ENCODE assay signal across 17 mouse cellular contexts in the genomic region with DNA sequence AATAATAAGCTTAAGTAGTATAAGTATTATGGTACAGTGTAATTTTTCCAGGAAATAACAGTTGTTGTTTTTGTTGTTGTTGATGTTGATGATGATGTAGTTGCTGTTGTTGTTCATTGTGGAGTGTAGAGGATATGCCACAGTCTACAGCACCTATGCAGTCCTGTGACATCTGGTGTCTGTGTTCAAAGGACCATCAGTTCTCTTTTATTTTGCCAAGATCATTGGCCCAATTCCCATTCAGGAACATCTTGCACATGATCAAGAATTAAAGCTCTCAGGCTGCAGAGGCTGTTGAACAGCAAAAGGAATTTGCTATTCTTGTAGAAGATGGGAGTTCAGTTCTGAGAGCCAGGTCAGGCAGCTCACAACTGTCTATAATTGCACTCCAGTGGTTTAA.
DNase-seq lines count a peak whose midpoint lies in the region; ATAC-seq and TF ChIP-seq lines count a peak whose summit lies in the region.
"Had no signal": no experiment of that assay in that cellular context is flagged by ENCODE, and none has a peak within 500 bp of the region (broad histone marks: within the 10 kb centered on the region; RNA-seq: fewer than 3 reads in every experiment).

No protein-coding gene starts in this region.

- no peak overlapping the region for H3K4me3 ChIP-seq in forebrain, embryonic 15.5 days
- no peak overlapping the region for H3K4me3 ChIP-seq in forebrain, embryonic 12.5 days (replicated peaks)
- no peak overlapping the region for H3K4me3 ChIP-seq in hindbrain, embryonic 16.5 days (ENCODE audit: low read length)
- no peak overlapping the region for H3K4me3 ChIP-seq in hindbrain, embryonic 12.5 days

- no peaks in the 10 kb centered on the region for H3K9me3 ChIP-seq in forebrain, embryonic 15.5 days
- no peaks in the 10 kb centered on the region for H3K9me3 ChIP-seq in forebrain, embryonic 12.5 days
- no peaks in the 10 kb centered on the region for H3K9me3 ChIP-seq in hindbrain, embryonic 16.5 days (ENCODE audit: control insufficient read depth, low read length)
- no peaks in the 10 kb centered on the region for H3K9me3 ChIP-seq in hindbrain, embryonic 12.5 days (replicated peaks)

- H3K27ac ChIP-seq in forebrain, embryonic 15.5 days (replicated peaks), result no peak overlapping the region; the same call in 1 of the 2 replicates
- H3K27ac ChIP-seq in forebrain, embryonic 12.5 days, result no peak overlapping the region
- H3K27ac ChIP-seq in hindbrain, embryonic 16.5 days (ENCODE audit: low read depth, low read length), result no peak overlapping the region
- H3K27ac ChIP-seq in hindbrain, embryonic 12.5 days, result no peak overlapping the region

- no peaks in the 10 kb centered on the region for H3K27me3 ChIP-seq in forebrain, embryonic 15.5 days
- H3K27me3 ChIP-seq in forebrain, embryonic 12.5 days, result no peaks in the 10 kb centered on the region
- no peaks in the 10 kb centered on the region for H3K27me3 ChIP-seq in hindbrain, embryonic 16.5 days (replicated peaks; ENCODE audit: control insufficient read depth, insufficient read depth, low read length)
- H3K27me3 ChIP-seq in hindbrain, embryonic 12.5 days, result no peaks in the 10 kb centered on the region

- H3K36me3 ChIP-seq in forebrain, embryonic 15.5 days, result no peaks in the 10 kb centered on the region
- H3K36me3 ChIP-seq in forebrain, embryonic 12.5 days (replicated peaks), result no peaks in the 10 kb centered on the region
- no peaks in the 10 kb centered on the region for H3K36me3 ChIP-seq in hindbrain, embryonic 16.5 days (ENCODE audit: control insufficient read depth, insufficient read depth, low read length)
- no peaks in the 10 kb centered on the region for H3K36me3 ChIP-seq in hindbrain, embryonic 12.5 days

- TF ChIP-seq POLR2A in brain, embryonic 14.5 days (IDR thresholded peaks at IDR 0.05; ENCODE audit: borderline replicate concordance, extremely low read depth, insufficient read depth, insufficient read length, poor library complexity, severe bottlenecking), result no peak

- no peak for TF ChIP-seq CTCF in brain, embryonic 14.5 days (IDR thresholded peaks at IDR 0.05; ENCODE audit: borderline replicate concordance, extremely low read depth, insufficient read depth, insufficient read length)

- H3K4me1 ChIP-seq in forebrain, embryonic 15.5 days, result no peaks in the 10 kb centered on the region
- no peaks in the 10 kb centered on the region for H3K4me1 ChIP-seq in forebrain, embryonic 12.5 days
- no peaks in the 10 kb centered on the region for H3K4me1 ChIP-seq in hindbrain, embryonic 16.5 days (ENCODE audit: control insufficient read depth, insufficient read depth, low read depth, low read length)
- H3K4me1 ChIP-seq in hindbrain, embryonic 12.5 days, result no peaks in the 10 kb centered on the region

- DNase-seq in layer of hippocampus, adult 9-11 months, result peak; percentile 11
- DNase-seq in layer of hippocampus, postnatal 10 days (ENCODE audit: low spot score in 2 of 2), result no peak
- peak; percentile 73 for DNase-seq in brain, embryonic 14.5 days (ENCODE audit: low read depth)
- DNase-seq in adrenal gland, postnatal 10 days, result no peak
- DNase-seq: adrenal gland, adult 2 months; adrenal gland, postnatal 25 days; cerebellum, adult 11 months; gastrocnemius, postnatal 14 days; heart, adult 11 months; kidney, adult 2 months had no signal

- H3K9ac ChIP-seq in forebrain, embryonic 15.5 days (replicated peaks), result no peak overlapping the region
- H3K9ac ChIP-seq in forebrain, embryonic 12.5 days, result no peak overlapping the region
- H3K9ac ChIP-seq in hindbrain, embryonic 16.5 days (ENCODE audit: low read depth, low read length), result no peak overlapping the region
- H3K9ac ChIP-seq in hindbrain, embryonic 12.5 days, result no peak overlapping the region

- ATAC-seq in forebrain, embryonic 15.5 days (replicated peaks), result peak; percentile 48; the same call in 1 of the 2 replicates
- no peak for ATAC-seq in forebrain, embryonic 12.5 days (ENCODE audit: low FRiP score)
- peak; percentile 52 for ATAC-seq in hindbrain, embryonic 16.5 days
- no peak for ATAC-seq in hindbrain, embryonic 12.5 days (ENCODE audit: low FRiP score)
- ATAC-seq: CD4-positive, CD25-positive, alpha-beta regulatory T cell, adult 4 months; intestine, postnatal 0 days had no signal

- no peak overlapping the region for H3K4me2 ChIP-seq in forebrain, embryonic 15.5 days (replicated peaks)
- H3K4me2 ChIP-seq in forebrain, embryonic 12.5 days, result no peak overlapping the region
- no peak overlapping the region for H3K4me2 ChIP-seq in hindbrain, embryonic 16.5 days (ENCODE audit: low read length)
- H3K4me2 ChIP-seq in hindbrain, embryonic 12.5 days (replicated peaks), result no peak overlapping the region
- H3K4me2 ChIP-seq: heart, embryonic 11.5 days had no signal

Comparison
In these comparisons a context has a peak if more than half of its experiments do, and no peak if none do; other contexts are left out.
1. ATAC-seq: peak in forebrain, embryonic 15.5 days (single experiment) and hindbrain, embryonic 16.5 days (single experiment); none in forebrain, embryonic 12.5 days (single experiment) and hindbrain, embryonic 12.5 days (single experiment).
2. DNase-seq: peak in layer of hippocampus, adult 9-11 months (single experiment) and brain, embryonic 14.5 days (single experiment); none in layer of hippocampus, postnatal 10 days (0 of 2) and adrenal gland, postnatal 10 days (single experiment).